ENCODE assay signal across 8 mouse cellular contexts in genomic region chr2:33569240-33569639, GRCm38 (mm10).
A peak's percentile ranks its signal among the peaks of the same experiment; 100 is the strongest.
DNase-seq lines count a peak whose midpoint lies in the region; ATAC-seq and TF ChIP-seq lines count a peak whose summit lies in the region.

No protein-coding gene starts in this region.

- no peaks in the 10 kb centered on the region for H3K9me3 ChIP-seq in forebrain, postnatal 0 days (ENCODE audit: low read length)
- no peaks in the 10 kb centered on the region for H3K9me3 ChIP-seq in forebrain, embryonic 12.5 days
- H3K9me3 ChIP-seq in hindbrain, embryonic 13.5 days = no peaks in the 10 kb centered on the region

- ATAC-seq in forebrain, postnatal 0 days = no peak
- ATAC-seq in forebrain, embryonic 12.5 days (ENCODE audit: low FRiP score) = no peak
- no peak for ATAC-seq in hindbrain, embryonic 13.5 days (ENCODE audit: low FRiP score)
- ATAC-seq in megakaryocyte-erythroid progenitor cell, adult 5-6 weeks (replicated peaks; ENCODE audit: low FRiP score, low TSS enrichment, poor library complexity, severe bottlenecking) = peak; percentile 35; the same call in 1 of the 2 replicates

- peak; percentile 58 for TF ChIP-seq CTCF in forebrain, postnatal 0 days (IDR thresholded peaks at IDR 0.05; ENCODE audit: low read depth)

- no peak for DNase-seq in forebrain, postnatal 0 days
- peak; percentile 46 for DNase-seq in urinary bladder, postnatal 14 days (ENCODE audit: low spot score)
- no peak for DNase-seq in urinary bladder, postnatal 36 days (ENCODE audit: low spot score in 2 of 2)
- DNase-seq in T-cell, adult 2 months (ENCODE audit: low spot score) = no peak
- DNase-seq in right cerebral cortex, adult 18-20 months = no peak

- no peak overlapping the region for H3K4me3 ChIP-seq in forebrain, postnatal 0 days (ENCODE audit: low read depth, low read length)
- no peak overlapping the region for H3K4me3 ChIP-seq in forebrain, embryonic 12.5 days (replicated peaks)
- no peak overlapping the region for H3K4me3 ChIP-seq in hindbrain, embryonic 13.5 days

- peaks cover 6% of the 10 kb centered on the region for H3K27me3 ChIP-seq in forebrain, postnatal 0 days (ENCODE audit: insufficient read depth, low read length)
- H3K27me3 ChIP-seq in forebrain, embryonic 12.5 days = peaks cover 99% of the 10 kb centered on the region
- H3K27me3 ChIP-seq in hindbrain, embryonic 13.5 days = peaks cover 89% of the 10 kb centered on the region

- H3K4me2 ChIP-seq in forebrain, postnatal 0 days (ENCODE audit: low read depth) = no peak overlapping the region
- no peak overlapping the region for H3K4me2 ChIP-seq in forebrain, embryonic 12.5 days
- peak overlapping the region; percentile 20 for H3K4me2 ChIP-seq in hindbrain, embryonic 13.5 days

- no peak overlapping the region for H3K9ac ChIP-seq in forebrain, postnatal 0 days
- H3K9ac ChIP-seq in forebrain, embryonic 12.5 days = no peak overlapping the region
- no peak overlapping the region for H3K9ac ChIP-seq in hindbrain, embryonic 13.5 days

- no peaks in the 10 kb centered on the region; the same call in 1 of the 2 replicates for H3K4me1 ChIP-seq in forebrain, postnatal 0 days (ENCODE audit: insufficient read depth)
- H3K4me1 ChIP-seq in forebrain, embryonic 12.5 days = peaks cover 11% of the 10 kb centered on the region
- H3K4me1 ChIP-seq in hindbrain, embryonic 13.5 days (replicated peaks) = peaks cover 56% of the 10 kb centered on the region

- no peaks in the 10 kb centered on the region for H3K36me3 ChIP-seq in forebrain, postnatal 0 days (ENCODE audit: insufficient read depth)
- no peaks in the 10 kb centered on the region for H3K36me3 ChIP-seq in forebrain, embryonic 12.5 days (replicated peaks)
- no peaks in the 10 kb centered on the region for H3K36me3 ChIP-seq in hindbrain, embryonic 13.5 days

- H3K27ac ChIP-seq in forebrain, postnatal 0 days (ENCODE audit: low read depth, low read length) = no peak overlapping the region
- H3K27ac ChIP-seq in forebrain, embryonic 12.5 days = no peak overlapping the region
- peak overlapping the region; percentile 90 for H3K27ac ChIP-seq in hindbrain, embryonic 13.5 days

- 34% methylated on average over 9 of the region's 9 CpGs for WGBS in forebrain, postnatal 0 days
- WGBS in forebrain, embryonic 12.5 days = 23% methylated on average over 9 of the region's 9 CpGs
- 22% methylated on average over 9 of the region's 9 CpGs for WGBS in hindbrain, embryonic 13.5 days
